Mouse (Mus musculus) lung, postnatal 25 days (tissue): ENCODE data around the gene Hist1h3b.
A peak's percentile ranks its signal among the peaks of the same experiment; 100 is the strongest.
"Not testable (repeated sequence)": the region's sequence is repeated elsewhere in the genome, so short reads cannot be mapped to it uniquely, and the experiment has no call there.

Source experiments
- DNase-seq: peaks from one replicate; pipeline ENCODE4 v3.0.0; 2022; ENCODE audit warnings: low spot score

Gene Hist1h3b

DNA sequence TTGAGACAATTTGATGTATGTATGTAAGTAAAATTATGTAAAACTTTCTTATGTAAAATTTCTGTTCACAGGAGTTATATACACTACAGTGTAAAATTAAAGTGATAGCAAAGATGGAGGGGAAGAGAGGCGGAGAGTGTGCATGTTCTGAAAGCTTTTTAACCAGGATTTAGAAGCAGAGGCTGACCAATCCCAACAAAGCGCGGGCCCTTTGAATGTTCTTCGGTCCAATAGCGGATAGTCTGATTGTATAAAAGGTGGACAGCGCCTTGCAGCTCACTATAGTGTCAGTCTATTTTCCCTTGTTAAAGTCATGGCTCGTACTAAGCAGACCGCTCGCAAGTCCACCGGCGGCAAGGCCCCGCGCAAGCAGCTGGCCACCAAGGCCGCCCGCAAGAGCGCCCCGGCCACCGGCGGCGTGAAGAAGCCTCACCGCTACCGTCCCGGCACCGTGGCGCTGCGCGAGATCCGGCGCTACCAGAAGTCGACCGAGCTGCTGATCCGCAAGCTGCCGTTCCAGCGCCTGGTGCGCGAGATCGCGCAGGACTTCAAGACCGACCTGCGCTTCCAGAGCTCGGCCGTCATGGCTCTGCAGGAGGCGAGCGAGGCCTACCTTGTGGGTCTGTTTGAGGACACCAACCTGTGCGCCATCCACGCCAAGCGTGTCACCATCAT lies at the start of gene Hist1h3b:
TSS of gene Hist1h3b (plus strand) at position 201 of the 675 bp plus-strand sequence.
- DNase-seq = peak; percentile 84

DNA sequence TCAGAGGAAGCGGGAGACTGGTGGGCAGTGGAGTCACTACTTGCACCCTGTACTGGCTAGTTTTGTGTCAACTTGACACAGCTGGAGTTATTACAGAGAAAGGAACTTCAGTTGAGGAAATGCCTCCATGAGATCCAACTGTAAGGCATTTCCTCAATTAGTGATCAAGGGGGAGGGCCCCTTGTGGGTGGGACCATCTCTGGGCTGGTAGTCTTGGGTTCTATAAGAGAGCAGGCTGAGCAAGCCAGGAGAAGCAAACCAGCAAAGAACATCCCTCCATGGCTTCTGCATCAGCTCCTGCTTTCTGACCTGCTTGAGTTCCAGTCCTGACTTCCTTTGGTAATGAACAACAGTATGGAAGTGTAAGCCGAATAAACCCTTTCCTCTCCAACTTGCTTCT lies 49.3 kb upstream of the Hist1h3b start:
- not testable (repeated sequence) for DNase-seq

DNA sequence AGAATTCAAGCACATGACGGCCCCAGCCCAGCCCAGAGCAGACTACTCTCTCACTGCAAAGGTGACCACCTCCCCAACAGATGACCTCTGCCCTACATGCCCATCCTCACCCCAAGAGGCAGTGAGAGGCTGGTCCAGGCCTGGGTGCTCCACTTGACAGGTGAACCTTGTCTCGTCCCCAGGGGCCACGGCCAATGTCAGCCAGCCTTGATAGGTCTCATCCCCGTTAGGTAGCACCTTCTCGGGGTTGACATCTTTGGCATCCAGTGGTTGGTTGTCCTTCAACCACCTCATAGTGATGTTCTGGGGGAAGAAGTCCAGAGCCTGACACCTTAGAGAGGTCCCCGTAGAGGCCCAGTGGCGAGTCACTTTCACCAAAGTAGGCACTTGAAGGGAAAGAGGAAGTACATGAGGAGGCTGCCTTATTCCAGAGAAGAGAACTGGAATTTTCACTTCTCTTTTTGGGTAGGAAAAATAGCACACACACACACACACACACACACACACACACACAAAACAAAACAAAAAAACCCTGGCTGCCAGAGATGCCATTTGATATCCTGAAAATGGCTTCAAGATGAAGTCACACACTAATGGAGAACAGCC lies 46.2 kb upstream of the Hist1h3b start:
- DNase-seq = no peak

DNA sequence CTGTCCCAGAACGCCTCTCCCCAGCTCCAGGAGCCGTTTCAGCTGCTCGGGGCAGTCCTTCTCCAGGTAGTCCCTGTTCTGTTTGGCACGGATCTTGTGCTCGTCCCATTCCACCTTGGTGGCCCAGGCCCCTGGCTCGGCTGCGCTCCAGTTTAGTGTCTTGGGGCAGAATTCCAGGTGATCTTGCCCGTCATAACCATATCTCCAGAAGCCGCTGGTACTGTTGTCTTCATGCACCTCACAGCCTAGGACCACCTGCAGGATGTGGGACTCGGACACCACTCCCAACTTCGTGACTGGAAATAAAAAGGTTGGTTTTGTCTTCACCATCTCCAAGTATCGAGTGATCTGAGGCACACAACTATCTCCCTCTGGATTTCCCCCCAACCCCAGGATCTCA lies 45.3 kb upstream of the Hist1h3b start:
- no peak for DNase-seq

DNA sequence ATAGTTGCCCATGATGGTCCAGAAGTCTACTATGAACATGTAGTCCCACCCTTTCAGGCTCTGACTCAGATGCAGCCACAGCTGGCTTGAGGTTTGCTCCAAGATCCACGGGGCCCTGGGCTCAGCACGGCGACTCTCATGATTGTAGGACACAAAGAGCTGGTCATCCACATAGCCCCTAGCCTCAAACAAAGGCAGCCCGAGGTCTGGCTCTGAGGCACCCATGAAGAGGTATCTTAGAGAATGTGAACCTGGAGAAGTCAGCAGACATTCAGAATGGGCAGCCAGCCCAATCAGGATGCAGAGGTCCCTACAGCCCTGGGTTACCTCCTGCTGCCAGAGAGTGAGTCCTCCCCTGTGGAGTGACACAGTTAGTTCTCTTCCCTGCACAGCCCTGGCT lies 44.0 kb upstream of the Hist1h3b start:
- no peak for DNase-seq

DNA sequence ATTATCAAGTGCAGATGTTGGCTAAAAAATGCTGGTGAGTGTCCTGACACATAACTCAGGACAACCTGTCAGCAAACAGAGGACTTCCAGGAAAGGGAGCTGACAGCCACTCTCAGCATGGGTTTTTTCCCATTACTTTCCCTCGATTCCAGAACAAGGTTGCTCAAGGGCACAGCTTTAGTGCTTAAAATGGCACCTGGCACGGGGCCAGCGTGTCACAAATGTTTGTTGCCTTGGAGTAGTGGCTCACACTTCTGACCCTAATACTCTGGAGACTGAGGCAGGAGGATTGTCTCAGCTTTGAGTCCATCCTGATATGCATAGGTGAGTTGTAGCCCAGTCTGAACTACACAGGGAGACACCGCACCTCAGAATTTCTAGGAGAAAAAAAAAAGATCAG lies 43.4 kb upstream of the Hist1h3b start:
- DNase-seq = no peak

DNA sequence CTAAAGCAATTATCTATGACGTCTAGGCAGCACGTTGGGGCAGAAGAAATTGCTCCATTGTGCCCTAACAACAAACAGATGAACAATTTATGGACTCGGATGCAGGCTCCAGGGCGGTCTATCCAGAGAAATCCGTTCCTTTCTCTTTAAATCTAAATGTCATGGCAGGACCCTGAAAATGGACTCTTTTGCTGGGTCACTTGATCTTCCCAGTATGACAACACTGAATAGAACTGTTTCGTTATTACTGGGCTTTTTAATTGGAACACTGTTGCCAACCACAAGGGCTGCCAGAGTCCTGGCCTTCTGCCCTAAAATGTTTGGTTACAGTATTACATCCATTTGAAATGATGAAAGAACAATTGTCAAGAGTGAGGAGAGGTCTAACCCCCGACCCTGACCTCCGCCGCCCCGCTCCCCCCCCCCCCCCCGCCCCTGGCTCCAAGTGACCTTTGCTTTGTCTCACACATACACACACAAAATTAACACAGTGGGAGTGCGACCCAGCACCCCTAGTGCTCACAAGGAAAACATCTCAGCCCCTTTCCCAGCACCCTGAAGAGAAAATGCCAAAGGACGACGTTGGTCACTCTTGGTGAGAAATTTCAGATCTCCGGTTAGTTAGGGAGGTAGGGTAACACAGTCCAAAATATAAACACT lies 42.2 kb upstream of the Hist1h3b start:
- no peak for DNase-seq

DNA sequence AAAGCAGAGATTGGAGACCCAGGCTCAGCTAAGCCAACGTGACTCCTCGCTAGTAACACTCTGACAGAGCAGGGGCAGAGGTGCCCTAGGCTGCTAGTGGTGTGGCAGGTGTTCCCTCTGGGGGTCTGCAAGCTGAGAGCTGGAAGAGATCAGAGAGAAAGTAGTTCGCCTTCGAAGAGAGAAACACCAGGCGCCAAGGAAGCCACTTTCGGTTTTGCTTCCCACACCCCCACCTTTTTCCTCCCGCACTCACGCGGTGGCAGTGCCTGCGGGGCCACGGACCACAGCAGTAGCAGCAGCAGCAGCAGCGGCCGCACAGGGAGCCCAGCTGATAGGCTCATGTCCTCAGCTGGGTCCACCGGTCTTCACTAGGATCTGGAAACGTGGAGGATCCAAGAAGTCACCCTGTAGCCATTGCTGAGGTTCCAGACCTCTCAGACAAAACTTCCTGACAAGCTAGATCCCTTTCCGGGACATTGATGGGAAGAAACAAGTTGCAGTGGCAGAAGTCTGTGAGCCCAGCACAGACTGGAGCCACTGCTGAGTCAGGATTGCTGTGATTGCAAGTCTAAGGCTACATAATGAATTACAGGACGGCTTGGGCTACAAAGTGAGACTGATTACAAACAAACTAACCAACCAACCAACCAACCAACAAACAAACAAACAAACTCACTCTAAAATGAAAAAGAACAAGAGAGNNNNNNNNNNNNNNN lies 41.5 kb upstream of the Hist1h3b start, which contains the start of gene Hfe:
TSS of gene Hfe (minus strand) at position 481 of the 716 bp plus-strand sequence.
- peak; percentile 63 for DNase-seq

DNA sequence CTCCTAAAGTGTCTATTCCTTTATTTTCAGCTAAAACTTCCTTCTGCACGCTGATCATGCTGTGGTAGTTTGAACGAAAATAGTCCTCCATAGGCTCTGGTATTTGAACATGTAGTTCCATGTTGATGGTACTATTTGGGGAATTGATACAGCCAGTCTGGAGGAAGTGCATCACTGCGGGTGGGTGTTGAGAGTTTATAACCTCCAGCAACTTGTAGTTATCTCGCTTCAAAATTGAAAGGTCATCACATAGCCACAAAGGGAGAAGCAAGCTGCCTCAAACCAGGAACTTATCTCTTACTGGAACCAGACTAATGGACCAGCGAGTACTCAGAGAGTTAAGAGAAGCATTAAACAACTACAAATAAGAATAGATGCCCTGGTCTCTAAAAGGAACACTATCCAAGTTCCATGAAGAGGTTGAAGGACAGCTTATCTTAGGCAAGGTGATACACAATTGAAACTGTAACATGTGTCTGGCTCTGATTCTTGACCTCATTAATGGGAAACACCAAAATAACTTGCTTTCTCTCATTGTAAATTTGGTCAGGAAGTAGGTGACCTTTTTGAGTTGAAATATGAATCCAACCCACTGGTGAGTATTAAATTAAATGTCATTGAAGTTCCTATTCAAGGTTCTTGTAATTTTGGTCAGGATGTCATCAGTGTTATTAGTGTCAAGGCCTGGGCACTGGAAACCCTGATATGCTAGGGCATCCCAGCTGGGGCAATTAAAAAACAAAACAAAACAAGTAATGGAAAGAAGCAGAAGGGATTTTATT lies 35.6 kb upstream of the Hist1h3b start:
- no peak for DNase-seq

DNA sequence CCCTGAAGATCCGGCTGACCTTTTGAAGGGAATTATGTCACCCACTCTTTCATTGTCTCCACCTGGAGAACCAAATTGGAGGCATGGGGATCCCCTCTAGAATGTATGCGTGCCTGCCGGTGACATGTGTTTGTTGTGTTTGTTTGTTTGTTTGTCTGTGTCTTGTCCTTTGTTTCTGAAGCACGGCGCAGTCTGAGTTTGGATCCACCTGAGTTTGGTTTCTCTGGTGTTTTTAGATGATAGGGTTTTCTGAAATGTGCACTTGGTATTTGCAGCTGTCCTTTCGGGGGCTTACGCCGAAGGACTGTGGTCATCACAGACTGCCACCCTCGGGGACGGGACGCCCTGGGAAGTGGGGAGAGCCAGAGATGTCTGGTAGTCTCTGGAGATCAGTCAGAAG lies 34.9 kb upstream of the Hist1h3b start:
- DNase-seq = no peak

DNA sequence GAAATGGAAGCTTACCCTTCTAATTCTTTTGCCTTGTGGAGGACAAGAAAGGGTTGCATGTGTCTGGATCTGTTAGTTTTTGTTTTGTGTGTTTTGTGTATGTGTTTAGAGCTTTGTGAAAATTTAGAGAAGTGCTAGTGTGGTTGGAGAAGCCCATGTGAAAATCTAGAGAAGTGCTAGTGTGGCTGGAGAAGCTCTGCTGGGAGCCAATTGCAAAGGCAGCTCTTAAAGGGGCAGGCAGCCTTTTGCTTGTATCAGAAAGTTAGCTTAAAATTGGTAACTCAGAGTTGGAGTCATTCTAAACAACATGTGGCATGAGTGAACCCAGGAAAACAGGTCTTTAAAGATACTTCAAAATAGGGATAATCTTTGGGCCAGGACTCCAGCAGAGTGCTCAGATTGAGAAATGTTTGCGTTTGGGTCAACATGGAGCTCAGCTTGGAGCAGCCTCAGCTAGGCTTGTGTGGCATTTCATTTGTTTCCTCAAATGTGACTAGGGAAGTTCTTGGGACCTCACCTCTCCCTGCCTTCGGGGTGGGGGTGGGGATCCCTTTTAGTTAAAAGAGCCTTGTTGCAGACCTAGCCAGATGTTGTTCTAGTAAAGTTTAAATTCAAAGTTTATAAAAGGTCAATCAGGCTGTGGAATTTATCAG lies 34.3 kb upstream of the Hist1h3b start:
- DNase-seq = not testable (repeated sequence)

DNA sequence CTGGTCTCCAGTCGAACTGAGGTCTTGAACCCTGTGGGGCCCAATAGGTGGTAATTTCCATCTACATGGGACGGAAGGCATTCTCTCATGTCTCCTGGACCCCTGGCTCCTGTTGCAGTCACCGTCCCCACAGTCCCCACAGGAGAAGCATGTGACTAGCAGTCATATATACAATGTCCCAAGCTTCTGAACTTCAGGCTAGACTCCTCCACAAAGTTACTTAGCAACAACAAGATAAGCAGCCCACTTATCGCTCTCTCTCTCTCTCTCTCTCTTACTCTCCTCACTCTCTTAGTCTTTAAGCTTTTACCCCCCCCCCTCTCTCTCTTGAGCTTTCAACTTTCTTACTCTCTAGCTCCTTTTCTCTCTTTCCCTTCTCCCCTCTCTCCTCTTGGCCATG lies 27.8 kb upstream of the Hist1h3b start:
- DNase-seq = no peak

DNA sequence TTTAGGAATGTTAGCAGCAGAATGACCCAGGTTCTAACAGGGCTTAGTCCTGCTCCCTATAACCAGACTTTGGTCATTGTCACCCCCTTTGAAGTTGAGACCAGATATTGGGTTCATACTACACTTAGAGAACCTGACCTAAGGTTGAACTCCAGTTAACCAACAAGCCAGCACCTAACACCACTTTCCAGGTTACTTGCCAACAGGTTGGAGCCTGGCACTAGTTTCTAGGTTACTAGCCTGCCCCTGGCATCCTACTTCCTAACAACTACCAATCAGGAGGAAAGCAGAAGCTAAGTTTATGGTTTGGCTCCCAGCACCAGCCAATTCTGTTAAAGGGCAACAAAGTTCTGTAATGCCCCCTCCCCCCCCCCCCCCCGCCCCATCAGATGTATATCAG lies 26.9 kb upstream of the Hist1h3b start:
- DNase-seq = no peak

DNA sequence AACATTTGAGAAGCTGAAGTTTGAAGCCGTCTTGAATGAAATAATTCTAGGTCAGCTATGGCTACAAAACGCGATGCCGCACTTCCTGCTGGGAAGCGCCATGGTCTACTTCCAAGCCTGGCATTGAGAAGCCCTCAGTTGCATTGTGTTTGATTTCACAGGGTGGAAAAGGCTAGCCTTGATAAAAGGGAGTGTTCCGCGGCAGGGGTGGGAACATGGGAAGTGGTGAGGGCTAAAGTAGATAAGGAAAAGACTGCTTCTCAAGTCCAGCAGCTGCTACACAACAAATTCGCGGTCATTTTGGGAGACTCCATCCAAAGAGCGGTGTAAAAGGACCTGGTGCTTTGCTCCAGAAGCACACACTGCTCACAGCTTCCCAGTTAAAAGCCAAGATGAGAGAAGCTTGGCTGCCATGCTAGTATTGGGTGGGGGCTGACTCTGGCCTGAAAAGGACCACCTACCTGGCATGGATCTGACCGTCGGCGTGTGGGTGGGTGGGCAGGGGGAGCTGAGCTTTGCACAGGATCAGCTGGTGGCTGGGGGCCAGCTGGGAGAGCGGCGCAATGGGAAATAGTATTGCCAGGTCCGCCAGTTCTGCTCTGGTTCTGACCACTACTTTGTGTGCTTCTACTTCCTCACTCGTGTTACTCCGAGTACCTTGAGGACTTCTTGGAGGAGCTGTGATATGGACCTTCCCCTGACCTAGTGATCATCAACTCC lies 23.4 kb upstream of the Hist1h3b start:
- no peak for DNase-seq

DNA sequence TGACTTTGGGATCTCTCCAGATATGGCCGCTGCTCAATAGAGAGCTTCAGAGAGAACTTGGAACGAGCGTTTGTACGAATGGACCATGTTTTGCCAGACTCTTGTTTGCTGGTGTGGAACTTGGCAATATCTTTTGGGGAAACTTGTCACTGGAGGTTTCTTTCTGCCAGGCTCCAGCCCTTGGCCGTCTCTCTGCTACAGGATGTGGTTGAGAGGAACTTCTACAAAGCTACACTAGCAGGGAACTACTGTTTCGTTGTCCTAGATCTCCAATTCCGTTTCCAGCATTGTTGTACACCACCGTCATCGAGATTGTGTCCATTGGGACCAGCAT lies 22.9 kb upstream of the Hist1h3b start:
- DNase-seq = no peak

DNA sequence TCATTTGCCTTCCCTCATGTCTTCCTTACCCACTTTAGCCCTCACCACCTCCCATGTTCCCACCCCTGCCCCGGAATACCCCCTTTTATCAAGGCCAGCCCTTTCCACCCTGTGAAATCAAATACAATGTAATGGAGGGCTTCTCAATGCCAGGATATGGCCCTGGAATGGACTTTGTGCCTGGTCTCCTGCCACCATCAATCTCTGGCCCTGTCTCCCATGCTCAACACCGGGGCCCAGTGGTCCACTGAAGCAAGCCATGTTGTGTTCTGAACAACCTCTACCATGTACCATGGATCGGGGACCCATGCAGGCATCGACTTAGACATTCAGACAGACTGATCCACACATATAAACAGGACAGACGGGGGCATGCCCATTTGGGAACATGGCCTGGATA lies 22.4 kb upstream of the Hist1h3b start:
- DNase-seq = no peak

DNA sequence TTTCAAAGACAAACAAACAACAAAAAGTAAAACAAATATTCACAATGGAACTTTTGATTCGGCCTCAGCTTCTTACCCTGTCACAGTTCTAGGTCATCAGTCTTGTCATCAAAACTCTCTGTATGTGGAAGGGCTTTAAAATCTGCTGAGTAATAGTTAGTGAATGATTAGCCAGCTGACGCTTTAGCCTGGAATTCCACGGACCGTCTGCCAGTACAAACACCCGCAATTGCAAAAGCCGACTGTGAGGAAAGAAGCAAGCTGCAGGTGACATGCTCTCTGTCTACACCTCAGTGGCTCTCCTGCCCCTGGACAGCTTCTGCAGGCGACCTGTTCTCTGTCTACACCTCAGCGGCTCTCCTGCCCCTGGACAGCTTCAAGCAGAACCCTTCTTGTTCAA lies 21.6 kb upstream of the Hist1h3b start:
- peak; percentile 73 for DNase-seq

DNA sequence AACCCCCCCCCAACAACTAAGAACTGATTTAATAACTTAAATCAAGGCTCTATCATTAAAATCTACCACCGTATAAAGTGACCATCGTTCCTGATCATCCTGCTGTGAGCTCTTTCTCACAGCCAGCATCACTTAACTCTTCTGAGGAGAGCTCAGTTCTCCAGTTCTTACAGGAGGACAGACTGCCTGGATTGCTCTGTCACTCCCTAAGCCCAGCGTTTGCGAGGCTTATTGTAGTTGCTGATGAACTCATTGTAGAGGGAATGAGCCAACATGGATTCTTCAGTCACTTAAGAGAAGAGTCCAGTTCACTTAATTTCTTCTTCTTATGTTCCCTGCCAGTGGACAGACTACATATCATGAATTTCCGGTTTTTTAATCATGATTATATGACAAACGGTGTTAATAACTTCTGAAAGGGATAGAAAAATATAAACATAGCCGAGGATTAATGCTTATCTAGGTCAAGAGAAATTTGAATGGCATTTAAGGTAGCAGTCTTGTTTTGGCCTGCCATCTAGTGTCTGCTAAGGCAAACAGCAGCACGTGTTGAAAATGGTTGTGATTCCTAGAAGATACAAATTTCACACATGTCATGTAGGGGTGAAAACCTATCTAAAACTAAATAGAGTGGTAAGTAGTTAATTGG lies 19.8 kb upstream of the Hist1h3b start:
- peak; percentile 48 for DNase-seq

DNA sequence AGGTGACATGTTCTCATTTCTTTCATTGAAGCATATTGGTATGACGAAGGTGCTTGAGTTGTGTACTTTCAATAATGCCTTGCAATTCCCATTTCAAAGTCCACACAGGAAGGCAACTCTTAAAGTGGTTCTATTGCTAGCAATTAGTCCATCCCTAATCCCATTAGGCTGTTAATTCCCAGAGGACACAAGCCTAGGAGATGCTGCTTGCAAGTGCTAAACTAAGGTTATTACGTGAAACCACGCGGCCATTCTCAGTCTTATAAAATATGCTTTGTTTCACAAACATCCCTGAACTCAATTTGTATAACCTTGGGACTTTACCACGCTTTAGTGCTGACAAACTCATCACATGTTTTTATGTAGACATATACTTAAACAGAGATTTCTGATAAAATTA lies 15.0 kb upstream of the Hist1h3b start:
- DNase-seq = no peak

DNA sequence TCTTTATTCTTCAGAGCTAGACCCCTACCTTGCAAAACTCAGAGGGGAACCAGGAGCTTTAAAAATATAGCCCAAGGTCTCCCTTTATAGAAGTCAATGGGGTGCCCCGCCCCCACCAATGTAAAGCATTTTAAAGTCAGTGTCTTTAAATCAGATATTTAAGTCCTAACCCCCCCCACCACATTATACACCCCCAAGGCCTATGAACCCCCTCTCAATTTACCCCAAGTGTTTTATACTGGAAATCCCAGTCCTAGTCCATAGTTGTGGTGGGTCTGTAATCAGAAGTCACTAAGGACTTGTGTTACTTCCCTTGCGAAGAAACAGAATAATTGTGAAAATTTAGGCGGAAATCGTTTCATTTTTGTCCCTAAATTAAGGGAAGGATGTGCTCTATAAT lies 14.0 kb upstream of the Hist1h3b start:
- DNase-seq = no peak
